Mouse (Mus musculus) A20 (cell line): ENCODE measurements at regions not wholly inside any gene's neighbourhood (a gene's known extent, or its start where the extent isn't known, plus 50 kb on each side); places are given as distances from the start of the nearest gene placed in this dataset.
"Not testable (repeated sequence)": the region's sequence is repeated elsewhere in the genome, so short reads cannot be mapped to it uniquely, and the experiment has no call there.

Experiments used
- DNase-seq: peaks from one replicate; pipeline ENCODE4 v3.0.0-alpha.2; 2011; ENCODE audit warnings: low read depth, low spot score

DNA sequence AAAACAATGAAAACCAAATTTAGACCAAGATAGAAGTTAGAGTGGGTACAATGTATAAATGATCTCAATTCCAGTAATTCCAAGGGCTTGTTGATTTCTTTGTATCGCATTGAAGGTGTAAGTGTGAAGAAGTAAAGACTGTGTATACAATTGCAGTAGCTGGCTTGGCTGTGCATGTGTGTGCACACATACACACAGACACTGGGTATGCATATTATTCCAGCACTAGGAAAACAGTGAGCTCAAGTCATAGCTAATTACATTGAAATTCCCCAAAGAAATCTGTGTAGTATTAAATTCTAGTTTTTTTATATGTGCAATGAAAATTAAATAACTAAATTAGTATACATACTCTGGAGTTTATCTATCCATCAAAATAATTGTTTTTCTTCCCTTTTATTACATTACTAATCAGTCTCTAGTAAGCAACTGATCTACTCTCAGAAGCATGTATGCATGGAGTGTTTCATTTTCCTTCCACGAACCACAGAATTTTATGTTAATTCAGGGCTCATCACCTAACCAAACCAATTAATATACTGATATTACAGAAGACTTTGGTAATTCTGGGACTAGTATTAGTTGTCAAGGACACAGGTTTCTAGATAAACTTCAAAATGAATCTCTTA lies 56.5 kb downstream of the Gm8797 start:
- DNase-seq, result no peak

DNA sequence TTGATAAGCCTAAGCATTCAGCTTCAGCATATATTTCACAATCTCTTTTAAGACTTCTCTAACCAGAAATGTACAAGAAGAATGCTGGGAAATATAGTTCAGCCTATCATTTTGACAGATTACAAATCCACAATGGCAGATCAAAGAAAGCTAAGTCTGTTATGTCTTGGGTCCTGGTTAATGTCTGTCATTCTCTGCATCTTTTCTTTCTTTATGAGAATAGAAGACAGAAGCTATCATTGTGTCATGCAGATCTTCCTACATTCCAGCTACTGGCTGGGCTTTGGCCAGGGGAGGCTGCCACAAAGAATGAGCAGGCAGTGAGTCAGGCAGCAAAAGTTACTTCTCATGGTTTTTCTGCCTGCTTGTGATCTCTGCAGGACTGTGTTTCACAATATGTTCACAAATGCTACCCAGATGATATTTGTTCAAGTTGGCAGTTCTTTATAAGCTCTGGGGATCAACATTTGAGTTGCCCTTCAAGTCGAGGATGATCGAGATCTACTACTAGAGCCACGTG lies 60.5 kb downstream of the Gm8797 start:
- no peak for DNase-seq

DNA sequence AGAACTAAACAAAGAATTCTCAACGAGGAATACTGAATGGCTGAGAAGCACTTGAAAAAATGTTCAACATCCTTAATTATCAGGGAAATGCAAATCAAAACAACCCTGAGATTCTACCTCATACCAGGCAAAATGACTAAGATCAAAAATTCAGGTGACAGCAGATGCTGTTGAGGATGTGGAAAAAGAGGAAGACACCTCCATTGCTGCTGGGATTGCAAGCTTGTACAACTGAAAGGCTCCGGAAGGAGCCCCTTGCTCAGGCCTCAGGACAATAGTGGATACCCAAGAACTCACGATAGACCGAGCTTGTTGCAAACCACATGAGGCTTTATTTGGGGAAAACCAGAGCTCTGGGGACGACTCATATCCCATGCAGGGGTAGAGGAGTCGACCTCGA lies 69.6 kb downstream of the Gm8797 start:
- DNase-seq, result peak; percentile 21

DNA sequence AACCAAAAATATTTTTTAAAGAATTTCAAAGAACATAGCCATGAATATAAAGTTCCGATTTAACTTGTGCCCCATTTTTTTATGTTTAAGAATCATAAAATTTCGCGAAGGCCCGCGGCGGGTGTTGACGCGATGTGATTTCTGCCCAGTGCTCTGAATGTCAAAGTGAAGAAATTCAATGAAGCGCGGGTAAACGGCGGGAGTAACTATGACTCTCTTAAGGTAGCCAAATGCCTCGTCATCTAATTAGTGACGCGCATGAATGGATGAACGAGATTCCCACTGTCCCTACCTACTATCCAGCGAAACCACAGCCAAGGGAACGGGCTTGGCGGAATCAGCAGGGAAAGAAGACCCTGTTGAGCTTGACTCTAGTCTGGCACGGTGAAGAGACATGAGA lies 109.6 kb downstream of the Gm8797 start:
- not testable (repeated sequence) for DNase-seq

DNA sequence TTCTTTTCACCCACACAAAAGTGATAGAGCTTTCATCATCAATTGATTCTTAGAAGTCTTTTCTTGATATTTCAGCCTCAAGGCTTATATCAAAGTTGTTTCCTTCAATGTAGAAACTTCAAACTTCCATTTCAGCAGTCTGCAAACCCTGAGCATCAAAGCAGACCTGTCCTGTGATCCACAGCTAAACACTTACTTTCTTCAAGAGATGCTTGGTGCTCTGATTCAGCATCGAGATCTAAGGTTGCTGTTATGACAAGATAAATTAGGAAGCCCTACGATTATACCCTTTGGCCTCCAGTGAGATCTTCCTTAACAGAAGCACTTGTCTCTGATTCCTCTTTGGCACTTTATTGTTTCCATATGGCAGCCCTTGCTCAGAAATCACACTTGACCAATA lies 119.8 kb downstream of the Gm8797 start:
- no peak for DNase-seq

DNA sequence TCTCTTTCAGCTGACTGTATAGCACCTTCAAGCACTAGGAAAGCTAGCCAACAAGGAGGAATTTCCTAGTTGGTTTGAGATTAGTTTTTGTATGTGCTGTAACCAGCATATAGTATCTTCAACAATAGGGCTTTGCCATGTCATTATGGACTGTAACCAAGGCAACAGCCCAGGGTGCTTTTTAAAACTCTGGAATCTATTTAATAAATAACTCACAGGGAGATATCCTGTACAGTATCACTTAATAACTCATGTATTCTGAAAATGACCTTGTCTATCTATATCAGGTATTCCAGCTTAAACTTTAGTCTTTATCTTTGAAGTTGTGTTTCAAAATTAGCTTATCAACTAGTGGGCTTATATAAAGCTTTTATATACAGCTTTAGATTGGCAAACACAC lies 128.5 kb downstream of the Gm8797 start:
- no peak for DNase-seq

DNA sequence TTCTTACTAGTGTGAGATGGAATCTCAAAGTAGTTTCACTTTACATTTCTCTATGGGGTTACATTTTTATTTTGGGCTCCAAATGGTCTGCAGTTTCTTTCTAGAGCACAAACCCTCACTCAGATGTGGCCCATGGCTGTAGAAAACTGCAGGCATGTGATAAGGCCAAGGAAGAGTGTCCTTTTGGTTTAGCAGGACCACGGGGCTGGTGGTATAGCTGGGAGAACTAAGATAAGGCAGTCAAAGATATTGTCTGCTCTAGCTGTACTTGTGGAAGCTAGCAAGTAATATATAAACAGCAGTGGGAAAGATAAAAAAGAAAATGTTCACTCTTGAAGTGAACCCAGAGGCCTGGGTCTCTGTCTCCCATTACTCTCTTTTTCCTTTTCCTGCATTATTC lies 166.9 kb downstream of the Gm8797 start:
- DNase-seq, result no peak

DNA sequence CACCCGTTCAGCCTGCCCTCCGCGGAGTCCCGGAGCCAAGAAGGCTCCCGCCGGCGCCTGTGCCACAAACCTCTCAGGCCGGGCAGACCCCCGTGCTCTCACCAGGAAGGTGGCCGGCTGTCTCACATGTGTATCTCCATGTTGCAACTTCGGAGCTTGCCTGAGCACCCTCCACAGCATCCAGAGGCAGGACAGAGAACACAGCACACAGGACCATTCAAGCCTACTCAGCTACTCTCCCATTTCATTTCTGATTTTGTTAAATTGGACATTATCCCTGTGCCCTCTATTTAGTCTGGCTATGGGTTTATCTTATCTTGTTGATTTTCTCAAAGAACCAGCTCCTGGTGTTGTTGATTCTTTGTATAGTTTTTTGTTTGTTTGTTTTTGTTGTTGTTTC lies 199.6 kb downstream of the Gm8797 start:
- not testable (repeated sequence) for DNase-seq

DNA sequence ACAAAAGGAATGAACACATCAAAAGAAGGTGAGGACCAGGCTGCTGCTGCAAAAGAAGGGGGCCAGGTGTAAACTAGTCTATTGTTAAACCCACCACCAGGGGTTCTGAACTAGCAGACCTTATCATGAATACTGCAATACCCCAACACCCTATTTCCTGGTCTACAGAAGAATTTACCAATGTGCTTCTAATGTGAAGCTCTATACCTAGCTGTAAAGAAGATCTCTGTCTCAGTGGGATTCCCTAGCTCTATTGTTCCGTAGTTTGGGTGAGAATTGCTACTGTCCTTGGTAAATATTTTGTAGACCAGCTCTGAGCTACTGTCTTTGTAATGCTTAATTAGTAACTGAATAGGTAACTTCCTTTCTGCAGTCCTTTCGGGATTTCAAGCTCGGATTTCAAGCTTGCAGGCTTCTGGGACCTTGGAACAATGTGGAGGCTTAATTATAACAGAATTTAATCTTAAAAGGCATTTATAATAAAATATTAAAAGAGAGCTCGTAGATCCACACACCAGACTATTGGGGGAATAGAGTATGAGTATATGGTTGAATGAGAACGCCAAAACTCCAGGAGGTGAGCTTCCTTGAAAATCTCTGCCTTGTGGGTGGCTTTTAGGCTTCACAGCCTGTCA lies 238.5 kb downstream of the Gm8797 start:
- not testable (repeated sequence) for DNase-seq

DNA sequence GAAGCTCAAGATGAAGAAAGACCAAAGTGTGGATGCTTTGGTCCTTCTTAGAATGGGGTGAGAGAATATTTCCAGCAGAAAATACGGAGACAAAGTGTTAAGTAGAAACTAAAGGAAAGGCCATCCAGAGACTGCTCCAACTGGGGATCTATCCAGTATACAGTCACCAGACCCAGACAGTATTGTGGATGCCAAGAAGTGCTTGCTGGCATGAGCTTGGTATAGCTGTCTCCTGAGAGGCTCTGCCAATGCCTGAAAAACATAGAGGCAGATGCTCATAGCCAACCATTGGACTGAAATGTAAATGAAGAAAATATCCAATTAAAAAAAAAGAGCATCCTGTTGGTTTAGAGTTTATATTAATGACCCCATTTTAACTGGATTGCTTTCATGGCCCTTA lies 253.8 kb downstream of the Gm8797 start:
- no peak for DNase-seq

DNA sequence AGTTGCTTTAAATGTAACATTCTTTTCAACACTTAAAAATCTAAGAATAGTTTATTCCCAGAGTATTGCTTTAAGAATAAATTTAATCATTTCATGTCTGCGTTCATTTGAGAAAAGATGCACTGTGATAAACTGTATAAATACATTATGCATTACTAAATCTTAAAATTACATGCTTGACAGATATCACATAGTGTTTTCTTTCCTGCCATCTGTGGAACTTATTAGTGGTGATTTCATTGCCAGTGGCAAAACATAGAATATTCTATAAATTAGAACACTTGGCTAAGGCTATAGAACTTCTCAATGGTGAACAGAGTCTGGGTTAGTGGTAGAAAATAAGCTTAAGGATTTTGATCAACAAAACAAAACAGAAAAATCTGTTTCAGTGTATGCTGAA lies 268.1 kb downstream of the Gm8797 start:
- no peak for DNase-seq

DNA sequence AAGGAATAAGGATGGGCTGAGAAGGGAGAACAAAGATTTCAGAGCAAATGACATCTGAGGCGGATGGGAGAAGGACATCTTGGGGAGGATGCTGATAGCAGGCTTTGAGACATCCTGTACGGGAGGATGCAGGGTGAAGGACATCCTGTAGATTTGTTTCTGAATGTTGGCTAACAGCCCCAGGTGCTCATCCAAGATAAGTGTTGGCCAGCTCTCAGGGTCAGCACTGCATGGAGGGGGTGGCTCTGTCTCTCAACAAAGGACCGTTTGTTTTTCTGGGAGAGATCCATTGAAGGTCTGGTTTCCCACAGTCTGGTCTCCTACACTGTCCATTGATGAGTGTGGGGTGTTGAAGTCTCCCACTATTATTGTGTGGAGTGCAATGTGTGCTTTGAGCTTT lies 290.7 kb downstream of the Gm8797 start:
- DNase-seq, result not testable (repeated sequence)

DNA sequence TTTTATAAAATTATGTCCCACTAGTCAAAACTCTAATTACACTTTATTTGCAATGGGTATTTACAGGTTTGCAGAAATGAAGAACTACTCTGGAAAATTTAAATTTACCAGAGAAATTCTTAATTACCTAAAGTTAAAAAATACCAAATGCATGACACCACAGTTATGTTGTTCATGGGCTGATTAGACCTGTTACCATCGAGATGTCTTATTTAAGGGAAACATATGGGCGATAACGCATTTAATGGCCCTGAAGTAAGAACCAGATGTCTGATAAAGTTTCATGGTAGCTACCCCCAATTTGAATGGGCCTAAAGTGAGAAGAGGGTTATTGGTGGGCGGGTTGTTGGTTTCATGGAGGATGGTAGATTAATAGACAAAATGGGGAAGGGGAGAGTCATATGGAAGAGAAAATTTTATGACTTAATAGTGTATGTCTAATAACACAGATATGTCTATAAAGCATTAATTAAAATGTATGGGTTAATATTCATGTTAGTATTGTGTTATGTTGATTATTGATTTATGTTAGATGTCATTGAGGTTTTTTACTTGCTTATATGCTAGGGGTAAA lies 299.0 kb downstream of the Gm8797 start:
- DNase-seq, result no peak

DNA sequence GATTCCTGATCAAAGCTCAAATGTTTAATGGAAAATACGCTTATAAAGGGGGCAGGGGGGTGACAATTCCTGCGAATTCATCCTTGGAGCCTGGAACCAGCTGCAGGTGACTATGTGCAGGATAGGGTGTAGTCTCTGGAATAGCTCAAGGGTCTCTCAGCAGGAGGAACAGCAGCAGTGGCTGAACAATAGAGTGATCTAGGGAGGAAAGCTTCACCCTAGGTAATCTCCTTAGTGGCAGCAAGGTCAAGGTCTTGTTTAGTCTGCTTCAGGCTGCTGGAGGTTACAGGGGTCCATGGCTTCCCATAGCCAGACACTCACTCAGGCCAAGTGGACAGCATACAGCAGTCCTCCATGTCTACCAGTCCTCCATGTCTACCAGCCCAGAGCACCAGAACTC lies 301.3 kb downstream of the Gm8797 start:
- DNase-seq, result no peak

DNA sequence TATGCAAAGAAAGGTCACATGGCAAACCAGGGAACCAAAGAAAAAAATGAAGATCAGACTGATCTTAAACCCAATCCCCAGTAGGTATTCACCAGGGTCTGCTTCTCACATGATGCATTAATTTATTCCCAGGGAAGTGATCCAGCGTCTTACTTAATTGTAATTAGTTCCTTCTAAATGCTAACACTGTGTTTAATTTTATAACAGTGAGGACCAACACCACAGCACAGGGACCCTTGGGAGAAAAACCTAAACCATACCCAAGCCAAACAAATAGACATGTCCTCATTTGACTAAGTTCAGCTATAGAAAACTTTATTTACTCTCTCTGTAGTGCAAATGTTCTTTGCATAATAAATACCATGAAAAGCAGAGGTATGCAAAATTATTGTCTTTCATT lies 333.2 kb downstream of the Gm8797 start:
- no peak for DNase-seq

DNA sequence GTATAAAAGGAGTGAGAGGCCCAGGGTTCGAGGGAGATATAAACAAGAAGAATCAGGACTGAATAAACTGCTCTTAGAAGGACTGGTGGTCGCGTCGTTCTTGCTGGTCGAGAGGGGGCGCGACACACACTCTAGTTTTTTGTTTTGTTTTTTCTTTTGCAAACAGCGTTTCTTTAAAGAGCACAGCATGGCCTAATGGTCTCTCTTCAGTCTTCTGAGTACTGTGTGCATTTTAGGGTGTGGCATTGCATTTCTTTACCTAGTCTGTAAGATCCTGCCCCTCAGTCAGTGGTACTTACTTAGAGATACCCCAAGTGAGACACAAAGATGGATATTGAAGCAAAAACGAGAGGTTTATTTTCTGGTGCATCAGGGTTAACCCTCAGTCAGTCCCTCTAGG lies 336.7 kb downstream of the Gm8797 start:
- DNase-seq, result no peak

DNA sequence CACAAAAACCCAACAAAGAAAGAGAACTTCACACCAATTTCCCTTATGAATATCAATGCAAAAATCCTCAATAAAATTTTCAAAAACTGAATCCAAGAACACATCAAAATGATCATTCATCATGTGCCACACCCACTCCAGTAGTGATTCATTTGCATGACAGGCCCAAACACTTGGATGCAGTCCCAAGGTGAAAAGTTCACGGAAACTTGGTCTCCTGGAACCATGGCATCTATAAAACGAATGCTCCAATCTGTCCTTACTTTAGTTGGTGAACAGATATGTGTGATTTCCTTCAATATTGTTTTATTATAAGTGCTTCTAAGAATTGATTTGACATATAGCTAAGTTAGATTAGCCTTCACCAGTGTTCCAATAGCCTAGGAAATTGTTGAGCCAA lies 343.3 kb downstream of the Gm8797 start:
- DNase-seq, result no peak

DNA sequence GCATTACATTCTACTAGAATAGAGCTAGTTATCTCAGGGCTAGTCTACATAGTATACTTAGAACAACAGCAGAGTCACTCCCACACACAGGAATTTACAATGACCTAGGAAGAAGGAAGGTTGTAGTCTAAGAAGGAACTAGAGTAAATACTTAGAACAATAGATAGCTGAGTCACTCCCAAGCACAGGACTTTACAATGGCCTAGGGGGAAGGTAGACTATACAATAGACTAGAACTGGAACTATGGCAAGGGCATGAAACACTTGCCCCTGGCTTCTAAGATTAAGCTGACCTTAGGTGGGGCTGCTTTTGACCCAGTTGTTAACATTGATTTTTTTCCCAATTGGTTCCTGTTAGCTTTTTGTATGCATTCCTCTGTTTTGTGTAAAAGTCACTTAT lies 343.8 kb downstream of the Gm8797 start:
- DNase-seq, result not testable (repeated sequence)

DNA sequence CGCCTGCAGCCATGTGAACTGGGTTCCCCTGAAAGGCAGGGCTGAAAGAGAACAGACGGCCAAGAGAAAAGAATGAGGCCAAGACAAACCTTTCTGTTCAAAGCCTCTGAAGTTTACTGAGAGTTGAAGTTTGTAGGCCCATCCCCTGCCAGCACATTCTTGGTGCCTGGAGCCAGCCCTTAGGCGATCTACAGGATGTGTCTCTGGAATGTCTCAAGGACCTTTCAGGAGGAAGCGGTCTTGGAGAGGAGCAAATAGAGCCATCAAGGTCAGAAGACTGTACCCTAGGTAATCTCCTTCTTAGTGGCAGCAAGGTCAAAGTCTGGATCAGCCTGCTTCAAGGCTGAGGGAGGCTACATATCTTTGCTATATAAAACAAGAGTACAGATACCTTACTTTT lies 350.3 kb downstream of the Gm8797 start:
- no peak for DNase-seq

DNA sequence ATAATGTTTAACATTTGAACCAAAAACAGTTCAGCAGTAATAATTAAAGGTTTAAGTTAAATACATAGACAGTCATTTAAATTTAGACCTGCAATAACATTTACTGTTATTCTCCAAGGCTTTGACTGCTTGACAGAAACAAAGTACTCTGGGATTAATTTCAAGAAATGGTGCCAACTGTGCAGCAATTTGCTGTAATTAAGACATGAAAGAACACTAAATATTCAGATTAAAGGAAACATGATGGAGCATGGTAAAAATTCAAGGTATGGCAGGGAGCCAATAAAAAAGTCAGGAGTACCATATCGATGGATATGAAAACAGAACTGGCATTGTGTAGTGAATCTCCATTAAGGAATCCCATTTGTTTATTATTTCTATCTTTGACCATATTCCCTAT lies 352.3 kb downstream of the Gm8797 start:
- DNase-seq, result no peak

DNA sequence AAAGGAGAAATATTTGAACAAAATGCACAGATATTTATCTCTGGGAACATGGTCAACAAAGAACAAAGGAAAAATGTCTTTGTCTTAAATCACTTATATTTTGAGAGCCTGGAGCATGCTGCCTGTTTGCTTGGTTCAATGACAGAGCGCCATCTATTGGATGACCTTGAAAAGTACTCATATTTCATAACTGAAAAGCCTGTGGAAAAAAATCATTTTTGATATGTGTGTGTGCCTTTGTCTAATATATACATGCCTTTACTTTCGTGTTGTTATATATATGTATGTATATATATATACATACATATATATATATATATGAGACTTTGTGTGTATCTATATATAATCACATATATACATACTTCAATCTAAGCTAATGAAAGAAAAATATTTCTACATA lies 356.1 kb downstream of the Gm8797 start:
- DNase-seq, result peak; percentile 55

DNA sequence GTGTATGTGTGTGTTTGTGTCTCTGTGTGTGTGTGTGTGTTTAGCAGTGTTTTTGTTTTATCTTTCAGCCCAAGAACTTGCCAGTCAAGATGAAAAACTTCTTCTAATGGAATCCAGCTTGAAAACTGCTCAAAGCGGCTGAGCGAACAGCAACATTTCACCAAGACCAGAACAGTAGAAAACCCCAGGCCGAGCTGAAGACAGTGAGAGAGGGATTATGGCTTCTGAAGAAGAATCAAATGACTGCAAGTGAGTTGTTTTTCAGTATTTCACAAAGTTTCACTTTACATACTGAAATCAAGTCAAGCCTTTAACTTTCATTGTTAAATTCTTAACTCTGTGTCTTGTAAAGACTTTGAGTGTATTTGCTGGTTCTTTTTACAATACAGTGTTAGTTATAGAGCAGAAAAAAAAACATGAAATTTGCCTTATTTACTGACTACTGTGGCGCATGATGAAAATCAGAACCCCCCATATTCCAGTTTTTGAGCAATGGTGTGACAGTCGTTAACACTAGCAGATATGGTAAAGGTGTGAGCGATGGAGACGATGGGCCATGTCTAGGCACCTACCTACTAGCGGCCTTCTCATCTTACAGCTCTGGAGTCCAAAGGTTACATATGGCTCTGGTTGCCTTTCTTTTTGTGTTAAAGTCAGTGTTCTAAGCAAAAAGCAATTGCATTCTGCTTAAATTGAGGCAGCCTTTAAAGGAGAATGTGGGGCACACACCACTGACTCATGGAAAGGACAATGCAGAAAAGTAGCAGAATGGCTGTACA lies 357.0 kb downstream of the Gm8797 start:
- no peak for DNase-seq
